Mouse (Mus musculus): ENCODE measurements around the gene Tbc1d17.
"Not testable (repeated sequence)": the region's sequence is repeated elsewhere in the genome, so short reads cannot be mapped to it uniquely, and the experiment has no call there.

Tbc1d17 gene

DNA sequence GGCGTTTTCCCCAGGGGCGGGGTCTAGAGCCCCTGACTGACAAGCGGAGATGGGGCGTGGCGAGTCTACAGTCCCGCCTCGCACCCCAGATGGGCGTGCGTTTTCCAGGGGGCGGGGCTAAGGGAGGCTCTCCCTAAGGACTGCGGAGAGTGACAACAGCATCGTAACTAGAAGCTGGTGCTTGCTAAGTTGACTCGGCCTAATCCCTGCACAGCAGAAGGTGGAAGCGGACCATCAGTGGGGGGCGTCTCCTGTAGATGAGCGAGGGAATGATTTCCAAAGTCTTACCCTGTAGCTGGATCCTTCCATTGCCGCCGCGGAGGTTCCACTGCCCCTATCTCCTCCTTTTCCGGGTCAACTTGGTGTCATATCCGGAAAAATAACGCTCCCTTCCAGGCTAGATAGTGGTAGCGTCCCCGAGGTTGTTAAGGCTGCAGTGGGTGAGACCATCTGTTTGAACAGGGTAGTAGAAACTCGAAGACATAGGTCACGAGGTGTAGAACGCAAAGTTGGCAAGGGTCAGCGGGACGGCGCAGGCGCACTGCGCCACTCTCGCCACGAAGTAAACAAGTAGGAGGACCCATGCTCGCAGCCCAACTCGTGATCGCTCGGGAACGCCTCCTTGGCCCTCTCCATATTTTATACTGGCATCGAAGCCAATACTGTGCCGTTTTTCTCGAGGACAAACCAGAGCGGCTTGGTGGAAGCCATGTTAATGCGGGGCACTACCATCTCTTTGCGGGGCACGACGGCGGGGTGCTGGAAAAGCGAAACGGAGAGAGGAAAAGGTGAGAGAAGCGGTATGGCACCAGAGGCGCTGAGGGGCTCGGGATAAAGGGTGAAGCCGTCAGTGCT lies at the start of gene Tbc1d17, which contains the start of gene Akt1s1:
Gene Tbc1d17 (minus strand): TSS at position 519 of the 855 bp plus-strand sequence.
Gene Akt1s1 (plus strand): TSS at position 431 of the 855 bp plus-strand sequence.
- DNase-seq (ENCODE audit: inconsistent ontology term), result peak; percentile 100

DNA sequence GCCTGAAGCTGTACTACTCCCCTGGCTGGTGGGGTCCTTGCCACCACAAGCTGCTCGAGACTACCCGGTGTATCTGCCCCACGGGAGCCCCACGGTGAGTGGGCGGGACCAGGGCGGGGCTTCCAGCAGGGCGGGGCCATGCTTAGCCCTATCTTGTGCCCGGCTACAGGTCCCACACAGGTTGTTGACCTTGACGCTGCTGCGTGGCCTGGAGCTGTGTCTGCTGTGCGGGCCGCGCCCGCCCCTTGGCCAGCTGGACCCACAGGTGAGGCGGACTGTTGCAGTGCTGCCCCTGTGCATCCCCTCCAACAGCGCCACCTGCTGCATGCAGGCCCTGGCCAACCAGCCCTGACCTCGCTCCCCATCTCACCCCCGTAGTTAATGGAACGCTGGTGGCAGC lies 49.7 kb upstream of the Tbc1d17 start:
- no peak for DNase-seq (ENCODE audit: inconsistent ontology term)

DNA sequence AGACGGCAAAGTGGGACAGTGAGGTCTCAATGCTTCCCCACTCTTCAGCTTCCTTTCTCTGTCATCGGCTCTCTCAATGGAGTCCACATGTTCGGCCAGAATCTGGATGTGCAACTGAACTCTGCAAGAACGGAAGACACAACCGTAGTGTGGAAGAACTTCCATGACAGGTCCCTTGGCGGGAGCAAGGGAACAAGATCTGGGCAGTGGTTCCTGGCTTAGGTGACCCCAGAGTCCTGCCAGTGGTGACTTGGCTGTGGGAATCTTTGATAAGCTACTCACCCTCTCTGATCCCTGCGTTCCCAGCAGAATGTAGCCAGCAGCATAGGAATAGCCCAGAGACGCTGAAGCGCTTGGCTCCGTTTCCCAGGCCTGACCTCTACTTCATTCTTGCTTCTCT lies 47.6 kb upstream of the Tbc1d17 start:
- DNase-seq (ENCODE audit: inconsistent ontology term), result no peak

DNA sequence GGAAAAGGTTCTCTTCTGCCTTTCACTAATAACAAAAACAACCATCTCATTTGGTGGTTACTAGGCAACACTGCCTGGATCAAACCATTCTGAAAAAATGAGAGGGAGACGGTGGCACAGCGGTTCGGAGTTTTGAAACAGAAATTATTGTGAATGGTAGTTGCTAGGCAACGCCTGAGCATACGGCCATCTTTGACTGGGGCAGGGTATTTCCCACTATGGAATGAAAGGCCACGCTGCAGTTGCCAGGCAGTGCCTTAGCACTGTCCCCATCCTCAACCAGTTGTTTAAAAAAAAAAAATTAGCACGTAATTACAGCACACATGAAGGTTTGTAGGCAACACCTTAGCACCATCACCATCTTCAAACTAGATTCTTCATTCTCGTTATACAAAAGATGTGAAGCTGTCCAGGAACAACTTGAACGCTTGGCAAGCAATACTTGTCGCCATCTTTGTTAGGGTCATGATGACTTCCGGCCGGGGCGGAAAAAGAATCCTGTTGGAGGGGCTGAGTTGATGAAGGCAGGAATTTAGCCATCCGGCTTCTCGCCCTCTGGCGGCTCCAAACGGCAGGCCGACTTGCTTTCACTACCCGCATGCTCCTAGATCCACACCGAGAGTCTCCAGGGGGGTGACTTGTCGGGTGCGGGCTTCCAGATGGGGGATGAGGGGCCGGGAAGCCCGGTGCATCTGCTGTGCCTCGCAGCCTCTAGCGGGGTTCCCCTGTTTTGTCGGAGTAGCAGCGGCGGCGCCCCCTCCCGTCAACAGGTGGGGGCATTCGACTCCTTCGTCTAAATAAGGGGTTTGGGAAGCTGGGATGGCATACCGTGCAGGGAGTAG lies 46.9 kb upstream of the Tbc1d17 start, which contains the start of gene Fuz:
Gene Fuz (plus strand): TSS at position 487 of the 842 bp plus-strand sequence.
- peak; percentile 95 for DNase-seq (ENCODE audit: inconsistent ontology term)

DNA sequence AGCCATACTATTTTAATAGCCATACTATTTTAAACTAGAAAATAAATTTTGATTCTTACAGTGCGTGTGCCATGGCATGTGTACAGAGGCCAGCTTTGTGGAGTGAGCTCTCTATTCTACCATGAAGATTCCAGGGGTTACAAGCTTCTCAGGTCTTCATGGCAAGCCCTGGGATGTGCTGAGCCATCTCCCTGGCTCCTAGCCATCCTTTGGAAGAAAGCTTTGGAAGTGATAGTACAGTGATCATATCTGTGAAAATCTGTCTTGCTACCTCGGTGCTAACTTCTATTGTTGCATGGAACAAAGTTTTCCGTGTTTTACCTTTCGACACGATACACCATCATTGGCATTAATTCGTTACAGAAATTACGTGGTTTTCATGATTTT lies 46.3 kb upstream of the Tbc1d17 start:
- no peak for DNase-seq (ENCODE audit: inconsistent ontology term)

DNA sequence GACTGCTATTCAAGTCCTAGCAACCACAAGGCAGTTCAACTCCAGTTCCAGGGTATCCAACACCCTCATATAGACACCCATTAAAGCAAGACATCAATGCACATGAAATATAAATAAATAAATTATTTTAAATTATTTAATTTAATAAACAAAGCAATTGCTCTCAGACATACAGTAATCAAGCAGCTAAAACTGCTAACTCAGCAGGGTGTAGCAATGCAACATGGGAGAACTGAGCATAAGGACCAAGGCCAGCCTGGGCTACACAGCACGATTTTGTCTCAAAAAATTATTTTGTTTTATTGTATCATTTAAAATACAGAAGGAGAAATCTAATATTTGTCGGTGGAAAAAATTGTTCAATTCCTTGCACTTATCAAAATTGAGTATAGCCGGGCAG lies 45.3 kb upstream of the Tbc1d17 start:
- DNase-seq (ENCODE audit: inconsistent ontology term), result no peak

DNA sequence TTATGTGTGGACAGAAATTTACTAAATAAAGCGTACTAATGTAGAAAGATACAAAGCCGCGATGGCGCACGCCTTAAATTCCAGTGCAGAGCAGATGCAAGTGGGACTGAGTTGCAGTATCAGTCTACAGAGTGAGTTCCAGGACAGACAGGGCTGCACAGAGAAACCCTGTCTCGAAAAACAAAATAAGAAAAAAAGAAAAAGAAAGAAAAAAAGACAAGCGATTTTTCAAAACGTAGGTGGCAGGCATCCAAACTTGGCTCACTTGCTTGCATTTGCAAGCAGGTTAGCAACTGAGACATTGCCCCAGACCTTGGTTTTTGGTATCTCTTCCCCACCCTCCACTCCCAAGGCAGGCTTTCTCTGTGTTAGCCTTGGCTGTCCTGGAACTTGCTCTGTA lies 44.3 kb upstream of the Tbc1d17 start:
- peak; percentile 27 for DNase-seq (ENCODE audit: inconsistent ontology term)

DNA sequence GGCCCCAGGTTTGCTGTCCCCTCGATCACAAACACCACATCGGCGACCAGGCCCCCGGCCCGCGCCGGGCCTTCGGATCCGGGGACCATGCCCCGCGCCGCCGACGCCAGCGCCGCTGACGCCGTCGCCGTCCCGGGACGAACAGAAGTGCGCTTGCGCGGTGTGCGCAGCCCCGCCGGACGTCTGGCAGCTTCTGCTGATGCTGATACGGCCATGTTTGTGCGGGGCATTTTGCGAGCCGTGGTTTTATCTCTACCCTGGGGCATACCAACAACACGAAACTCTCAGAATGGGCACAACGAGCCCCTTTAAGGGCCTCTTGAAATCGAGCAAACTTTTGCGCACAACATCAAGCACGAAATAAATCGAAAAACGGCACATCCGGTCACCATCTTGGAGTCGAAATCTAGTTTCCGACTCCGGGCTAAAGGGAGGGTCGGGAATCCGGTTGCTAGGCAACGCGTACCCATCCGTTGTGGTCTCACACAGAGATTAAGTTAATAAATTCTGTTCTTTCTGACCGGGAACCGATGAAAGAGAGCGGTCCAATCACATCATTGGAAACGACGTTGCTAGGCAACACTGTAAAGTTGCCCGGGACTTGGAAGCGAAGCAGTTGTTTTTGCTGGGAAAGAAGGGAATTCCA lies 43.5 kb upstream of the Tbc1d17 start, which contains the start of gene Med25:
Gene Med25 (minus strand): TSS at position 437 of the 646 bp plus-strand sequence.
- DNase-seq (ENCODE audit: inconsistent ontology term), result peak; percentile 94

DNA sequence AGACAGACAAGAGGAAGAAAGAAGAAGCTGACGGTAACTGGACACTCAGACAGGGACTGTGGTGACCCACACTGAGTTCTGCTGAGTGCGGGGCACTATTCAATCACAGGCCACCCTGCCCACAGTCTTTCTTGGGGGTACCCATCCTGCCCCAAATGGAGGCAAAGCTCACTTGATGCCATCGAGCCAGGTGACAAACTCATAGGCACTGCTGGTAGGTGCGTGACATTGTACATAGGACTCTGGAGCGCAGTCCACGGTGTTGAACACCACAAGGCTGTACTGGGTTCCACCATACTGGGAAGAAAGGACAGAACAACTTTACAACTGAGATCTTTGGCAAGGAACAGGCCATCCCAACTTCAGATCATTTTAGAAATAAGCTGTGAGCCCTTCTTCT lies 42.7 kb upstream of the Tbc1d17 start:
- DNase-seq (ENCODE audit: inconsistent ontology term), result no peak

DNA sequence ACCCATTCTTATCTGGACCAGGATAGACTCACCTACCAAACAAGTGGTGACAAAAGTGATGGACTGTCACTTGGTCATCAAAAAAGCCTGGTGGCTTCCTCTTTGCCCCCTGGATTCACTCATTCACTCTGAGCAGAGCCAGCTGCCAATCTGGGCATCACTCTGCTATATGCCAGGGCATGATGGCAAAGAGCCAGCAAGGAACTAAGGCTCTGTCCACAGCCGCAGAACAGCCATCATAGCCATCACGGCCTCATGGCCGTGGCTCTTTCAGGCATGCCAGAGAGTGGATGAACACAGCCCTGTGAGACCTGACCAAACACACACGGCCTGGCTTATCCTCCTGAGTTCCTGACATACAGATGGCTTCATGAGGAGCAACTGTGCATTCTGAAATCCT lies 41.9 kb upstream of the Tbc1d17 start:
- no peak for DNase-seq (ENCODE audit: inconsistent ontology term)

DNA sequence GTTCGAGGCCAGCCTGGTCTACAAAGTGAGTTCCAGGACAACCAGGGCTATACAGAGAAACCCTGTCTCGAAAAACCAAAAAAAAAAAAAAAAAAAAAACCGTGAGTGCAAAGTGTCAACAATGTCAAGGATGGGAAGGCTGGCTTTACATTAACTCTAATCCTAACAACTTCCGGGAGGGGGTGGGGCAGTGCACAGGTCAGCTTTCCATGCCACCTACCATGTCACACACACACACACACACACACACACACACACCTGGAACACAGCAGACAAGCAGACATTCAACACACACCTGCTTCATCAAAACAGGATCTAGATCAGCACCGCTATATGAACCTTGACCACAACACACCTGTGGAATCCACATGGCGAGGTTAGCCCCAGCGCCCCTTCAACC lies 41.3 kb upstream of the Tbc1d17 start:
- no peak for DNase-seq (ENCODE audit: inconsistent ontology term)

DNA sequence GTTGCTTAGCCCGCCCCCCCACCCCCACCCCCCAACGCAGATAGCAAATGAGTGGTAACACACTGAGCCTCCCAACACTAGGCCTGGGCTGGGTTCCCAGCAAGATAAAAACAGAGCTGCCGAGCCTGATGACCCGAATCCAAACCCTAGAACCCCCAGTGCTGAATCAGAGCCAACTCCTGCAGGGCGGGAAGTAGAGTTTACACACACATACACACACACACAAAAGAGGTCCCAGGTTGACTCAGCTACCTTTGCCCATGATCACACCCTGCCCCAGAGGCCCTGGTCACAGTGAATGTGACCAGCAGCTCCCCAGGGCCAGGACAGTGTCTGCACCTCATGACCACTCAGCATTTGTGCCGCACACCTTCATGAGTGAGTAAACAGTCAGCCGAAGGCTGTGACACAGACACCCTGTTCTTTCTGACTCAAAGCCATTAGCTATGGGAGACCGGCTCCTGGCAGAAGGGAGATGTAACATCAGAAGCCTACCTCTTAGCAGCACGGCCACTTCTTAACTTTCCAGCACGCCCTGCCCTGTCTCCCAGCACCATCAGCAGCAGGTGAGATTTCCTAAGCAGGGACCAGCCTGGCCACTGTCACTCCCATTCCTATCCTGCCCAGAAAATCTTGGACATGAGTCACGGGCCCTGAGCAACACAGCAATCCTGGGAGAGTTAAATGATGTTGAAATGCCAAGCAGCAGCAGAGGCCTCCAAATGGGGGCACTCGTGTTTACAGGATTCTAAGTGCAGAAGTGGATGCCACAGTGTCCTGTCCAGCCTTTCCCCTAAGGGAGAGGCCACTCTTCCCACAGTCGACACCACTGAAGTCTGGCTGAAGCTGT lies 39.6 kb upstream of the Tbc1d17 start:
- DNase-seq (ENCODE audit: inconsistent ontology term), result peak; percentile 83

DNA sequence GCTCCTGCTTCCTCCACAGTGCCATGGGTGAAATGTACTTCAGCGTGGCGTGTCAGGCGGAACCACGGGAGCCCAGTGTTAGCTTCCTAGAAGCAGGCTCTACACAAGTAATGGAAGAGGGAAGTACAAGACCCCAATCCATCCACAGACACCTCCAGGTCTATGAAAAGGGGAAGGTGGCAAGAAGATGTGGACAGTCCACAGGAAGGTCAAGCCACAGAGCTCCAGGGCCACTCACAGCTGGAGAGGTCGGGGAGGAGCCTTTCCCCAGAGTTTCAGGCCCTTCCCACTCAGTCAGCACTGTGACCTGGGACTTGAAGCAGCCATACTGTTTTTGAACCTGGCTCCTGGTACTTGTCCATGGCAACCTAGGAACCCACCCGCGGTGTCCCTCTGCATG lies 38.1 kb upstream of the Tbc1d17 start:
- no peak for DNase-seq (ENCODE audit: inconsistent ontology term)

DNA sequence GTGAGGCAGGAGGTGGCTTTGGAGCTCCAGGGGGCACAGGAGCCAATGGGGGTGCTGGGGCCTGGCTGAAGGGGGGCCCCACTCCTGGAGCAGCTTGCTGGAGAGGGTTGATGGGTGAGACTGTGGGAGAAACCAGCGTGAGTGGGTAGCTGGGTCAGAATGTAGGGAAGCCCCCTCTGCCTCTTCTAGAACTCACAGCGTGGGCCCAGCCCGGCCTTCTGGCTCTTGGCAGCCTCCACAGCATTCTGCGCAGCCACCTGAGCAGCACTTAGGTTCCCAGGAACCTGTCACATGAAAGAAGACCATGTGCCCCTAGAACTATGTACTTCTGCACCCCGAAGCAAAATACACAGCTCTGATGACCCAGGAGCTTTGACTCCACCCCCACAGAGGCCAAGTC lies 35.8 kb upstream of the Tbc1d17 start:
- DNase-seq (ENCODE audit: inconsistent ontology term), result no peak

DNA sequence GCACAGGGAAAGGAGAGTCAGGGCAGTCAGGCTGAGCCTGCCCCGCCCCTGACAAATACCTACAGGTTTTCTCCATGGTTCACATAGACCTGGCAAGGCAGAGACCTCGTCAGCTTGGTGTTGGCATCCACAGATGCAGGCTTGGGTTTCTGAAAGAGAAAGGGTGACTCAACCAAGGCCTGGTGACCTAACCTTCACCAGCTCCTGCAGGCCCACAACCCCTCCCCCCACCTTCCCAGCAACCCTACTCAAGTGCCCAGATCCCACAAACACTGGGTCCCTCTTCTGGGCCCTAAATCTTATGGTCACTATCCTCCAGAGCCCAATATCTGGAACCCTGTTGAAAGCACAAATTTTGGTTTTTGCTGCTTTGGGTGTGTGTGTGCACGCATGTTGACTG lies 34.2 kb upstream of the Tbc1d17 start:
- no peak for DNase-seq (ENCODE audit: inconsistent ontology term)

DNA sequence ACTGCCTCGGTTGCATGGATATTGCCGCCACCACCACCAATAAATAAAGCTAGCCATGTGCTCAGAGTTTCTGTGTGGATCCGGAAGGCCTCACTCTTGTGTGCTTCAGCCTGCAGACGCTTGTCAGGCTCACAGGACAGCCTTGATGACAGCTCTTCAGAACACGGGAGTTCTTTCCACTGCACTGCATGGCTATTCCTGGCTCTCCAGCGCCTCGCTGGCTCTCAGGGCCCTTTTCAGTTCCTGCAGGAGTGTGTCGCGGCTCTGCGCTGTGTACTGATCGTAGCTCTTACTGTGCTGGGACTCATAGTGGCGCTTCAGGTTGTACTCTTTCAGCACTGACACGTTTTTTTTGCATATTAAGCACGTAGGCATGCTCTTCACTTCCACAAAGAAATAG lies 29.0 kb upstream of the Tbc1d17 start:
- DNase-seq (ENCODE audit: inconsistent ontology term), result no peak

DNA sequence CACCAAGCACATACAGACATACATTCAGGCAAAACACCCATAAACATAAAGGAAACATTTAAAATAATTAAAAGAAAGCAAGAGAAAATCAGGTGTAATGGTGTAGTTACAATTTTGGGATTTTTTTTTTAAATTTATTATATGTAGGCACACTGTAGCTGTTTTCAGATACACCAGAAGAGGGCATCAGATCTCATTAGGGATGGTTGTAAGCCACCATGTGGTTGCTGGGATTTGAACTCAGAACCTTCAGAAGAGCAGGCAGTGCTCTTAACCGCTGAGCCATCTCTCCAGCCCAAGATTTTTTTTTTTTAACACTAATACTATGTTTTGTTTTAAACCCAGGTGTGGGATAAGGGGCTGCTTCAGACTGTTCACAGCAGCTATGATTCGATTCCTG lies 22.9 kb upstream of the Tbc1d17 start:
- not testable (repeated sequence) for DNase-seq (ENCODE audit: inconsistent ontology term)

DNA sequence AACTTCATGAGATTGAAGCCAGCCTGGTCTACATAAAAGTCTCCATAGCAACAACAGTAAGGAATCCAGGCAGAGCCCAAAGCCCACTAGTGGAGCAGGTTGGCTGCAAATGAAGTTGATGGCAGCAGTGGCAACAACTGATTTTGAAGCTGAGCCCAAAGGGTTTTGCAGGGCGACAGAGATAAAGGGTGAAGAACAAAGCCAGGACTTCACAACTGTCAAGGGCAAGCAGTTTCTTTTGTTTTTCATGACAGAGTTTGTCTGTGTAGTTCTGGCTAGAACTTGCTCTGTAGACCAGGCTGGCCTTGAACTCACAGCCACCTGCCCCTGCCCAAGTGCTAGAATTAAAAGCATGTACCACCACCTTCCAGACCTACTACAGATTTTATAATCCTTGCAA lies 22.3 kb upstream of the Tbc1d17 start:
- DNase-seq (ENCODE audit: inconsistent ontology term), result no peak

DNA sequence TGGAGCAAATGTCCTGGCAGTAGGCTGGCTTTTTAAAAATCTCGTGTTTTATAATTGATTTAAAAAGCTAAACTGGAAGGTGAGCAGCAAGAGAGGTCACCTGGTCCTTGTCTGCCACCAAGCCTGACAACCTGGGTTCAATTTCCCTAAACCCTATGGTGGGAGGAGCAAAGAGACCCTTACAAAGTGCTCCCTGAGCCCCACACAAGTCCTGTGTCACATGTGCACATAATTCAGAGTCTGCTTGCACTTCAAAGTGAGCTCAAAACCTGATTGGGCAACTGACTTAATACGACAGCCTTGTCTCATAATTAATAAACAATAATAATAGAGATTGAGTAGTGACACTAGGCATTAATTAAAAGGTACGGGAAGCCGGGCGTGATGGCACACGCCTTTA lies 21.7 kb upstream of the Tbc1d17 start:
- DNase-seq (ENCODE audit: inconsistent ontology term), result no peak

DNA sequence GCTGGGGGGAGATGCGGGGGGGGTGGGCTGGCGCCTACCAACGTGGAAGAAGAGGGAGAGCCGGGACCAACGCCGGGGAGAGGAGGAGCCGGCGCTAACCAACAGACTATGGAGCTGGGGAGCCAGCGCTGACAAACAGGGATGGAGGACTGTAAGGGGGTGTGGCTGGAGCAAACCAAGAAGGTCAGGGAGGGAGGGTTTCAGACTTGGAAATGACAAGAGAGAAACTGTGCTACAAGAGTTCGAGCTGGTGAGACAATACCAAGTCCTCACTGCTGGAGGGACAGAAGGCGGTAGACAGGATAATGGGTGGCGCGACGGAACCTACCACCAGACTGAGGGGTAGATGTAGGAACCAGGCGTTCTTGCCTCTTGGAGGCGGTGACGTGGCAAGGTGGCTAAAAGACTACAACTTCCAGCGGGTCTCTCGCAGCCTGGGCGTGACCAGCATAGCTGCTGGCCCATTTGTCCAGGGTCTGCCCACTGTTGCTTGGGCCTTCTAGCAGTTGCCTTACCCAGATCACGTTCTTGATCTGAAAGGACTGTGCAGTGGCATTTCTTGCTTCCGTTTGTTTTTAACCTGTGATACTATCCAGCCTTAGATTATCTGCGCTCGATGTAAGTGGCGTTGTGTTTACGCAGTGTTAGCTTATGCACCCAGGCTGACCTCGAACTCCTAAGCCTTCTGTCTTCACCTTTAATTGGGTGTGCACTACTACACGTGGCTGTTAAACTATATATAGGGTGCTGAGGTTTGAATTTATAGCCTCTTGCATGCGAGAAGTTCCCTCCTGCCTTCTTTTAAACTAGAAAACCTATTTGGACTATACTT lies 21.0 kb upstream of the Tbc1d17 start, which contains the start of gene Ptov1:
Gene Ptov1 (minus strand): TSS at position 92 of the 832 bp plus-strand sequence.
- peak; percentile 97 for DNase-seq (ENCODE audit: inconsistent ontology term)

All from Muller cell, postnatal 12 days (primary cell).